Mouse (Mus musculus) myocyte (in vitro differentiated cells): ENCODE measurements at regions not wholly inside any gene's neighbourhood (a gene's known extent, or its start where the extent isn't known, plus 50 kb on each side); places are given as distances from the start of the nearest gene placed in this dataset.

ENCODE experiments used
- H3K27me3 ChIP-seq: one replicate; pipeline ENCODE4 v1.6.1; 2011; ENCODE audit not compliant: control insufficient read depth, insufficient read depth, insufficient read length
- H3K36me3 ChIP-seq: one replicate; pipeline ENCODE4 v1.6.1; 2011; ENCODE audit not compliant: control insufficient read depth, insufficient read depth
- H3K4me2 ChIP-seq: one replicate; pipeline ENCODE4 v1.6.1; 2011; ENCODE audit warnings: low read depth, control low read depth
- H3K4me3 ChIP-seq: one replicate; pipeline ENCODE4 v1.5.1; 2011; ENCODE audit warnings: mild to moderate bottlenecking, control low read depth, moderate library complexity
- H3K79me2 ChIP-seq: one replicate; pipeline ENCODE4 v1.6.1; 2011; ENCODE audit not compliant: control insufficient read depth, insufficient read depth
- H3ac ChIP-seq: one replicate; pipeline ENCODE4 v1.6.1; 2011; ENCODE audit not compliant: control insufficient read depth, insufficient read length
- CEBPB ChIP-seq: IDR thresholded peaks from 2 replicates; pipeline ENCODE4 v1.6.1; 2011; ENCODE audit warnings: mild to moderate bottlenecking, moderate library complexity; ENCODE audit not compliant: poor library complexity, insufficient read depth, severe bottlenecking
- E2F4 ChIP-seq: IDR thresholded peaks from one replicate; pipeline ENCODE4 v1.6.1; 2011; ENCODE audit warnings: mild to moderate bottlenecking, control low read depth, moderate library complexity; ENCODE audit not compliant: insufficient read depth
- MAX ChIP-seq: IDR thresholded peaks from one replicate; pipeline ENCODE4 v1.6.1; 2011; ENCODE audit warnings: low read depth, mild to moderate bottlenecking, control low read depth
- MYOD1 ChIP-seq, 3 experiments: IDR thresholded peaks; one replicate each; pipeline ENCODE4 v1.6.1; 2011; ENCODE audit warnings: control low read depth in 2 of 3, low read depth in 2 of 3, mild to moderate bottlenecking in 2 of 3, moderate library complexity in 1 of 3; ENCODE audit not compliant: insufficient read length in 2 of 3, control insufficient read depth in 1 of 3
- MYOG ChIP-seq, 3 experiments: IDR thresholded peaks; one replicate each; pipeline ENCODE4 v1.6.1; 2011; ENCODE audit warnings: control low read depth in 2 of 3, low read depth in 2 of 3, mild to moderate bottlenecking in 2 of 3; ENCODE audit not compliant: insufficient read length in 2 of 3, control insufficient read depth in 1 of 3, insufficient read depth in 1 of 3
- POLR2A ChIP-seq: IDR thresholded peaks from one replicate; pipeline ENCODE4 v1.6.1; 2011; ENCODE audit warnings: low read depth, mild to moderate bottlenecking, control low read depth, moderate library complexity; ENCODE audit not compliant: insufficient read length
- POLR2AphosphoS2 ChIP-seq: IDR thresholded peaks from one replicate; pipeline ENCODE4 v1.6.1; 2011; ENCODE audit warnings: low read depth, control low read depth; ENCODE audit not compliant: insufficient read length
- REST ChIP-seq: IDR thresholded peaks from one replicate; pipeline ENCODE4 v1.6.1; 2011; ENCODE audit warnings: mild to moderate bottlenecking, control low read depth, moderate library complexity; ENCODE audit not compliant: insufficient read depth, insufficient read length
- SRF ChIP-seq: IDR thresholded peaks from one replicate; pipeline ENCODE4 v1.6.1; 2011; ENCODE audit warnings: low read depth; ENCODE audit not compliant: control insufficient read depth, insufficient read length
- TCF12 ChIP-seq: IDR thresholded peaks from one replicate; pipeline ENCODE4 v1.6.1; 2011; ENCODE audit warnings: mild to moderate bottlenecking, control low read depth; ENCODE audit not compliant: poor library complexity, insufficient read depth, severe bottlenecking
- TCF3 ChIP-seq: IDR thresholded peaks from one replicate; pipeline ENCODE4 v1.6.1; 2011; ENCODE audit warnings: low read depth, control low read depth; ENCODE audit not compliant: insufficient read length
- USF1 ChIP-seq: IDR thresholded peaks from one replicate; pipeline ENCODE4 v1.6.1; 2011; ENCODE audit warnings: low read depth, mild to moderate bottlenecking, control low read depth, moderate library complexity

GRCm38 (mm10) chr3:57203418-57203817 lies 98.4 kb downstream of the Tm4sf1 start:
- H3K36me3 ChIP-seq, result no peaks in the 10 kb centered on the region
- no peaks in the 10 kb centered on the region for H3K79me2 ChIP-seq
- no peak overlapping the region for H3K4me3 ChIP-seq
- no peak for TF ChIP-seq REST
- no peak for TF ChIP-seq MYOG (IDR thresholded peaks at IDR 0.05; ENCODE audit: control insufficient read depth in 1 of 3, insufficient read depth in 1 of 3, insufficient read length in 2 of 3, low read depth in 2 of 3)
- TF ChIP-seq TCF12, result no peak
- TF ChIP-seq USF1, result no peak
- TF ChIP-seq POLR2A, result no peak
- TF ChIP-seq E2F4, result no peak
- no peak for TF ChIP-seq CEBPB
- no peak for TF ChIP-seq TCF3
- no peak for TF ChIP-seq SRF
- no peak overlapping the region for H3K4me2 ChIP-seq
- no peak overlapping the region for H3ac ChIP-seq
- no peaks in the 10 kb centered on the region for H3K27me3 ChIP-seq

- no peaks in the 10 kb centered on the region for H3K79me2 ChIP-seq
- peak overlapping the region; percentile 65 for H3K4me2 ChIP-seq
- no peaks in the 10 kb centered on the region for H3K36me3 ChIP-seq
- H3K27me3 ChIP-seq, result no peaks in the 10 kb centered on the region
- no peak overlapping the region for H3K4me3 ChIP-seq
- TF ChIP-seq MYOD1 (IDR thresholded peaks at IDR 0.05; ENCODE audit: control insufficient read depth in 1 of 3, insufficient read length in 2 of 3, low read depth in 2 of 3) (no peak), POLR2A (no peak), REST (no peak), MAX (no peak), SRF (no peak), TCF12 (no peak), E2F4 (no peak), POLR2AphosphoS2 (no peak), MYOG (IDR thresholded peaks at IDR 0.05; ENCODE audit: control insufficient read depth in 1 of 3, insufficient read depth in 1 of 3, insufficient read length in 2 of 3, low read depth in 2 of 3) (no peak), USF1 (no peak), CEBPB (no peak), TCF3 (no peak)
- H3ac ChIP-seq, result no peak overlapping the region
Measured at GRCm38 (mm10) chr3:57181587-57181986, 120.2 kb downstream of the Tm4sf1 start.

GRCm38 (mm10) chr3:57153177-57153948 lies 148.4 kb downstream of the Tm4sf1 start:
- Histone ChIP-seq H3K36me3 (no peaks in the 10 kb centered on the region), H3ac (no peak overlapping the region), H3K4me2 (peak overlapping the region; percentile 31), H3K27me3 (no peaks in the 10 kb centered on the region), H3K79me2 (no peaks in the 10 kb centered on the region), H3K4me3 (no peak overlapping the region)
- TF ChIP-seq CEBPB, result peak; percentile 77
- no peak for TF ChIP-seq SRF

- Histone ChIP-seq H3K4me2 (no peak overlapping the region), H3ac (no peak overlapping the region), H3K36me3 (no peaks in the 10 kb centered on the region), H3K27me3 (no peaks in the 10 kb centered on the region), H3K4me3 (no peak overlapping the region), H3K79me2 (no peaks in the 10 kb centered on the region)
- TF ChIP-seq TCF12 (no peak), POLR2AphosphoS2 (no peak), POLR2A (no peak), MYOD1 (IDR thresholded peaks at IDR 0.05; ENCODE audit: control insufficient read depth in 1 of 3, insufficient read length in 2 of 3, low read depth in 2 of 3) (no peak), SRF (no peak), E2F4 (no peak), TCF3 (no peak), REST (no peak), MYOG (IDR thresholded peaks at IDR 0.05; ENCODE audit: control insufficient read depth in 1 of 3, insufficient read depth in 1 of 3, insufficient read length in 2 of 3, low read depth in 2 of 3) (no peak), MAX (no peak), USF1 (no peak), CEBPB (no peak)
Measured at GRCm38 (mm10) chr3:57149156-57149555, 152.6 kb downstream of the Tm4sf1 start.

- Histone ChIP-seq H3ac (no peak overlapping the region), H3K4me3 (no peak overlapping the region), H3K4me2 (no peak overlapping the region), H3K36me3 (no peaks in the 10 kb centered on the region), H3K79me2 (no peaks in the 10 kb centered on the region), H3K27me3 (no peaks in the 10 kb centered on the region)
- no peak for TF ChIP-seq USF1
- TF ChIP-seq SRF, result no peak
- TF ChIP-seq E2F4, result no peak
- TF ChIP-seq POLR2A, result no peak
- TF ChIP-seq POLR2AphosphoS2, result no peak
- TF ChIP-seq MAX, result no peak
- TF ChIP-seq MYOG (IDR thresholded peaks at IDR 0.05; ENCODE audit: control insufficient read depth in 1 of 3, insufficient read depth in 1 of 3, insufficient read length in 2 of 3, low read depth in 2 of 3), result no peak
- TF ChIP-seq MYOD1 (IDR thresholded peaks at IDR 0.05; ENCODE audit: control insufficient read depth in 1 of 3, insufficient read length in 2 of 3, low read depth in 2 of 3), result no peak
- TF ChIP-seq TCF3, result no peak
- TF ChIP-seq CEBPB, result no peak
- no peak for TF ChIP-seq REST
Measured at GRCm38 (mm10) chr3:57136847-57137246, 164.9 kb downstream of the Tm4sf1 start.
